Mouse (Mus musculus): ENCODE measurements around the gene Mapk9.

- TF ChIP-seq CTCF (IDR thresholded peaks at IDR 0.05; ENCODE audit: extremely low read depth, insufficient read depth, low read length) = no peak
- TF ChIP-seq POLR2A (IDR thresholded peaks at IDR 0.05; ENCODE audit: extremely low read depth, insufficient read depth, low read length) = no peak
Observed at GRCm38 (mm10) chr11:49867320-49867719, 20.8 kb downstream of the Mapk9 start.

Measured in cortical plate, adult 2 months (tissue).